Mouse (Mus musculus) neural tube, embryonic 14.5 days (tissue): ENCODE data around the gene Gja8. TPM values are rescaled to one million over a fixed set of nuclear protein-coding genes. Genes with fewer than 3 reads are reported as not detected.

Experiments
- ATAC-seq: fragments of 200-750 bp; cut with Nextera tagmentation; 2 replicates; pipeline ENCODE4 v1.8.0; 2017; ENCODE audit warnings: low read depth, mild to moderate bottlenecking, moderate TSS enrichment, moderate library complexity
- H3K27ac ChIP-seq: fragments of 300-500 bp; sonication (generic); 2 replicates; pipeline ENCODE4 v1.5.1; 2014; ENCODE audit warnings: low read depth, mild to moderate bottlenecking, control low read depth, low read length, moderate library complexity, mixed read lengths
- H3K27me3 ChIP-seq: fragments of 300-500 bp; sonication (generic); 2 replicates; pipeline ENCODE4 v1.6.1; 2014; ENCODE audit warnings: low read length; ENCODE audit not compliant: control insufficient read depth, insufficient read depth
- H3K36me3 ChIP-seq: fragments of 300-500 bp; sonication (generic); 2 replicates; pipeline ENCODE4 v1.6.1; 2014; ENCODE audit warnings: low read length, mixed read lengths; ENCODE audit not compliant: control insufficient read depth, insufficient read depth
- H3K4me1 ChIP-seq: fragments of 300-500 bp; sonication (generic); 2 replicates; pipeline ENCODE4 v1.6.1; 2014; ENCODE audit warnings: low read length; ENCODE audit not compliant: control insufficient read depth, insufficient read depth
- H3K4me2 ChIP-seq: fragments of 300-500 bp; sonication (generic); 2 replicates; pipeline ENCODE4 v1.6.1; 2014; ENCODE audit warnings: mild to moderate bottlenecking, low read depth, low read length, control low read depth
- H3K4me3 ChIP-seq: fragments of 300-500 bp; sonication (generic); 2 replicates; pipeline ENCODE4 v1.5.1; 2014; ENCODE audit warnings: low read depth, low read length, control low read depth, mixed read lengths
- H3K9ac ChIP-seq: fragments of 300-500 bp; sonication (generic); replicated peaks from 2 replicates; pipeline ENCODE4 v1.6.1; 2014; ENCODE audit warnings: low read depth, mild to moderate bottlenecking, control low read depth, low read length, mixed read lengths
- H3K9me3 ChIP-seq: fragments of 300-500 bp; sonication (generic); 2 replicates; pipeline ENCODE4 v1.6.1; 2016; ENCODE audit warnings: low read length; ENCODE audit not compliant: control insufficient read depth
- WGBS: fragments of 180-500 bp; shearing (Covaris S2); extraction: QIAGEN DNeasy Blood & Tissue Kit; methylation state at CpG from one replicate; pipeline ENCODE4 v1.1.7; 2014; 5-methylcytosine and 5-hydroxymethylcytosine counted together
- polyA plus RNA-seq: library from polyadenylated mRNA; unstranded; fragments of >200 nt; fragmentation: Nextera tagmentation; extraction: Ambion mirVana; gene quantifications from 2 replicates; pipeline ENCODE4 v1.2.1, GENCODE M21; 2014

Gene Gja8
- polyA plus RNA-seq, result 0.03 and 0.05 TPM in 2 replicates

GRCm38 (mm10) chr3:96925920-96926319, at the start of gene Gja8:
Gja8 (minus strand) TSS chr3:96926020.
- no peak within 1 kb of the TSS for H3K9ac ChIP-seq
- ATAC-seq, result no peak
- H3K27ac ChIP-seq, result no peak within 1 kb of the TSS
- no peaks in the 10 kb centered on the region for H3K9me3 ChIP-seq
- H3K27me3 ChIP-seq, result no peaks in the 10 kb centered on the region
- no peak within 1 kb of the TSS for H3K4me2 ChIP-seq
- H3K4me3 ChIP-seq, result no peak within 1 kb of the TSS
- WGBS, result 53% methylated on average over 6 of the region's 6 CpGs
- no peaks in the 10 kb centered on the region for H3K36me3 ChIP-seq
- H3K4me1 ChIP-seq, result no peaks in the 10 kb centered on the region

GRCm38 (mm10) chr3:96974467-96974866, 48.6 kb upstream of the Gja8 start:
- H3K27ac ChIP-seq, result no peak overlapping the region
- H3K4me2 ChIP-seq, result no peak overlapping the region
- no peaks in the 10 kb centered on the region for H3K36me3 ChIP-seq
- H3K4me3 ChIP-seq, result no peak overlapping the region
- no peak for ATAC-seq
- H3K4me1 ChIP-seq, result no peaks in the 10 kb centered on the region
- H3K9me3 ChIP-seq, result no peaks in the 10 kb centered on the region
- H3K27me3 ChIP-seq, result no peaks in the 10 kb centered on the region
- WGBS, result 86% methylated on average over 7 of the region's 7 CpGs
- no peak overlapping the region for H3K9ac ChIP-seq

GRCm38 (mm10) chr3:96970986-96971385, 45.2 kb upstream of the Gja8 start:
- Histone ChIP-seq H3K9me3 (no peaks in the 10 kb centered on the region), H3K4me2 (no peak overlapping the region), H3K36me3 (no peaks in the 10 kb centered on the region), H3K4me3 (no peak overlapping the region), H3K27ac (no peak overlapping the region), H3K9ac (no peak overlapping the region), H3K4me1 (no peaks in the 10 kb centered on the region), H3K27me3 (no peaks in the 10 kb centered on the region)
- 70% methylated on average over 7 of the region's 7 CpGs for WGBS
- ATAC-seq, result no peak

GRCm38 (mm10) chr3:96963088-96964034, 37.5 kb upstream of the Gja8 start:
- Histone ChIP-seq H3K4me2 (no peak overlapping the region), H3K27me3 (no peaks in the 10 kb centered on the region), H3K9me3 (no peaks in the 10 kb centered on the region), H3K9ac (no peak overlapping the region), H3K4me1 (no peaks in the 10 kb centered on the region), H3K27ac (no peak overlapping the region), H3K4me3 (no peak overlapping the region), H3K36me3 (no peaks in the 10 kb centered on the region)
- peak; percentile 71; the same call in 1 of the 2 replicates for ATAC-seq
- WGBS, result 50% methylated on average over 12 of the region's 12 CpGs

- Histone ChIP-seq H3K4me3 (no peak overlapping the region), H3K36me3 (no peaks in the 10 kb centered on the region), H3K27ac (no peak overlapping the region), H3K9me3 (no peaks in the 10 kb centered on the region), H3K4me2 (no peak overlapping the region), H3K9ac (no peak overlapping the region), H3K27me3 (no peaks in the 10 kb centered on the region), H3K4me1 (no peaks in the 10 kb centered on the region)
- no peak for ATAC-seq
- 52% methylated on average over 8 of the region's 8 CpGs for WGBS
These were observed 34.8 kb upstream of the Gja8 start for GRCm38 (mm10) chr3:96960597-96960996.

GRCm38 (mm10) chr3:96953489-96954233, 27.8 kb upstream of the Gja8 start:
- H3K27ac ChIP-seq, result no peak overlapping the region
- no peak for ATAC-seq
- H3K27me3 ChIP-seq, result no peaks in the 10 kb centered on the region
- H3K4me2 ChIP-seq, result no peak overlapping the region
- H3K36me3 ChIP-seq, result no peaks in the 10 kb centered on the region
- no peak overlapping the region for H3K9ac ChIP-seq
- no peak overlapping the region for H3K4me3 ChIP-seq
- 45% methylated on average over 14 of the region's 14 CpGs for WGBS
- H3K4me1 ChIP-seq, result no peaks in the 10 kb centered on the region
- no peaks in the 10 kb centered on the region for H3K9me3 ChIP-seq

- Histone ChIP-seq H3K27ac (no peak overlapping the region), H3K4me3 (no peak overlapping the region), H3K9ac (no peak overlapping the region), H3K9me3 (no peaks in the 10 kb centered on the region), H3K27me3 (no peaks in the 10 kb centered on the region), H3K4me1 (peaks cover 9% of the 10 kb centered on the region), H3K4me2 (no peak overlapping the region), H3K36me3 (no peaks in the 10 kb centered on the region)
- ATAC-seq, result no peak
- 94% methylated on average over 2 of the region's 2 CpGs for WGBS
These were observed 16.9 kb upstream of the Gja8 start for GRCm38 (mm10) chr3:96942706-96943105.

- peak overlapping the region; percentile 27; the same call in 1 of the 2 replicates for H3K4me2 ChIP-seq
- H3K4me1 ChIP-seq, result peaks cover 16% of the 10 kb centered on the region
- no peak overlapping the region for H3K4me3 ChIP-seq
- 7% methylated on average over 11 of the region's 11 CpGs for WGBS
- H3K9ac ChIP-seq, result no peak overlapping the region
- peak; percentile 83 for ATAC-seq
- no peak overlapping the region for H3K27ac ChIP-seq
- H3K27me3 ChIP-seq, result no peaks in the 10 kb centered on the region
- H3K36me3 ChIP-seq, result no peaks in the 10 kb centered on the region
- H3K9me3 ChIP-seq, result no peaks in the 10 kb centered on the region
These were observed 12.9 kb upstream of the Gja8 start for GRCm38 (mm10) chr3:96938738-96939137.

- H3K9ac ChIP-seq, result 0 out of 2 replicates have a peak overlapping the region, but pooled peaks have one; percentile 7
- no peaks in the 10 kb centered on the region for H3K36me3 ChIP-seq
- no peak overlapping the region for H3K4me3 ChIP-seq
- ATAC-seq, result peak; percentile 77
- no peak overlapping the region for H3K4me2 ChIP-seq
- no peak overlapping the region for H3K27ac ChIP-seq
- no peaks in the 10 kb centered on the region for H3K9me3 ChIP-seq
- H3K4me1 ChIP-seq, result peaks cover 16% of the 10 kb centered on the region
- WGBS, result 4% methylated on average over 5 of the region's 5 CpGs
- no peaks in the 10 kb centered on the region for H3K27me3 ChIP-seq
These were observed 11.8 kb upstream of the Gja8 start for GRCm38 (mm10) chr3:96937606-96938005.
